Mouse (Mus musculus): ENCODE results near the gene Carmil1.

DNA sequence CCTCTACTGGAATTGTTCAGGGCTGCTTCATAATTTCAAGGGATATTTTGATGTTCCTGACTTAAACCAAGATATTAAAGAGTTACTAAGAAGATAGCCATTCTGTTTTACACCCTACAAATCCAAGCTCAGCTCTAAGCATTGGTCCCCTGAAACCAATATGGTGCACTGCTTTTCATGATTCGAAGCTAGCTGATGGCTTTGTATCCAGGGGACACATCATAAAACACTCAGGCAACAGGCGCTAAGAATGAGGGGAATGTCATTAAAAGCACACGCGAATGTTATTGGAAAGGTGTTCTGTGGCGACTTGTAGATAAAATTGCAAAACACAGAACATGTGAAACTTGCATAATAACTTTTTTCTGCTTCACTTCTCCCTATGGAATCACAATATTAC is 174.8 kb downstream of the Carmil1 start:
- TF ChIP-seq POLR2A (IDR thresholded peaks at IDR 0.05; ENCODE audit: insufficient read depth, low read depth, low read length) (no peak), CTCF (IDR thresholded peaks at IDR 0.05; ENCODE audit: insufficient read depth, low read depth, low read length) (no peak)

All from olfactory bulb, adult 2 months (tissue).